Mouse (Mus musculus) cerebellum, adult 11-12 months (tissue): ENCODE results near the gene Dap3.
"Not testable (repeated sequence)": the region's sequence is repeated elsewhere in the genome, so short reads cannot be mapped to it uniquely, and the experiment has no call there.

ENCODE experiments used
- DNase-seq: peaks from one replicate; pipeline ENCODE4 v3.0.0; 2022

The Dap3 gene

GRCm38 (mm10) chr3:88950576-88951326 lies at the start of gene Dap3, which contains the start of gene Ash1l:
Gene Dap3, minus strand, starts transcription at chr3:88951181.
Gene Ash1l, plus strand, starts transcription at chr3:88950622.
- peak; percentile 83 for DNase-seq

GRCm38 (mm10) chr3:88992793-88993192 lies 41.8 kb upstream of the Dap3 start:
- no peak for DNase-seq

- DNase-seq, result no peak
Measured at GRCm38 (mm10) chr3:88983921-88984381, 33.0 kb upstream of the Dap3 start.

- no peak for DNase-seq
Measured at GRCm38 (mm10) chr3:88981206-88982010, 30.4 kb upstream of the Dap3 start.

DNA sequence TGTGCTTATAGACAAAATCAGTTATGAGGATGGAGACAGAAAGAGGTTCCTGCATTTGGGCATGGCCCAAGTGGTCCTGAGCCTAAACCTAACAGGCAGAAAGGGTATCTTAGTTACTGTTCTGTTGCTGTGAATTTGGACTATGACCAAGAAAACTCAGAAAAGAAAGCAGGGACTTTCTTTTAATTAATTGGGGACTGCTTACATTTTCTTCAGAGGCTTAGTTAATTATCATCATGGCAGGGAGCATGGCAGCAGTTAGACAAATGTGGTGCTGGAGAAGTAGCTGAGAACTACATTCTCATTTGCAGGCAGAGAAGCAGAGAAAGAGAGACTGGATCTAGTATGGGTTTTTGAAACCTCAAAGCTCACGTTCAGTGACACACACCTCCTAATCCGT lies 24.0 kb upstream of the Dap3 start:
- DNase-seq, result no peak

- DNase-seq, result not testable (repeated sequence)
Measured at GRCm38 (mm10) chr3:88963211-88963610, 12.2 kb upstream of the Dap3 start.

GRCm38 (mm10) chr3:88953736-88954135 lies 2.8 kb upstream of the Dap3 start:
- DNase-seq, result no peak

DNA sequence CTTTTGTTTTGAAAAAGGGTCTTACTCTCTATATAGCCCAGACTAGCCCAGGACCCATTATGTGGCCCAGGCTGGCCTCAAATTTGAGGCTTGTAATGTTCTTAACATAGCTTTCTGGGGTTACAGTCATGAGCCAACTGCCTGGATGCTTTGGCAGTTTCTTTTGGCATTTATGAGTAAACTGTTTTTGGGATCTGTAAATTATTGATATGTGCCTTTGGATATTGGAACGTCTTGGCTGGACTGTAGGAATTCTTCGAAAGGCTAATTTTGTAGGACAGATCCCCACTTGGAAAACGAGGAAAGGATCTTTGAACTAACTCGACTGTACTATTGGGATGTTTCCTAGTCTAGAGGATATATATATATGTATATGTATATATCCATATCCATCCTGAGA lies 2.3 kb upstream of the Dap3 start:
- no peak for DNase-seq

DNA sequence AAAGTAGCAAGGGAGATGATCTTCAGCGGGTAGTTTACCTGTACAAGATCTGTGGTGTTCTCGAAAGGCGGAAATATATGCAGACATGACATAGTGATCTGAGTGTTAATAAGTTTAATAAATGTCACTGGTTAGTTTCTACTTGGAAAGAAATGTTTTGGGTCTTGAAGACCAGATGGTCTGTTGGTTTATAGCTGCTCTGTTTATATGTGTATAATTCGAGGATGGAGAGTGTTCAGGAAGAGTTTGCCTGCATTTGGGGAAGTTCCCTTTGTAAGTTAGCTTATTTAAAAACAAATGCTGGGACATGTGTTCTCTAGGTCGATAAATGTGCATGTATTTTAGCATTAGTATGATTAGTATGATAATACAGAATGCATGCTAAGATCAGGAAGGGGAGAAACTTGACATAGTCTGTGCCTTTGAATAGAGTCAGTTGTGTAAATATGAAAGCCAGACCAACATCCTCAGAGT lies 383 bp upstream of the Dap3 start:
- DNase-seq, result no peak

GRCm38 (mm10) chr3:88949786-88950575 lies 1.0 kb downstream of the Dap3 start:
- DNase-seq, result peak; percentile 91

DNA sequence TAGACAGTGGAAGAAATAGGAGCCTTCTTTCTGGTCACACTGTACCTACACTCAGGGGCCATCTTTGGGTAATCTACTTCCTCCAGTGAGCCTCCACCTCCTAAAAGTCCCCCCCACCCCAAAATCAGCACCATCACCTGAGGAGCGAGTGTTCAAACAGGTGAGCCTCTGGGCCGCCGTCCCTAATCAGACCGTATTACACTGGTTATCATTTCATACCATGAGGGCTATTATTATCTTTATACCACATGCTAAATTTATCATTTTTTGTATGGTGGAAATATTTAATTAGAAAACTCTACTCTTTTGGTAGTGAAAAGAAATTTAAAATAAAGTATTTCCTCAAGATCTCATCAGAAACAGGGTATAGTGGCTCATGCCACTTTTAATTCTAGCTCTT lies 6.9 kb downstream of the Dap3 start:
- no peak for DNase-seq

GRCm38 (mm10) chr3:88942316-88942880 lies 8.6 kb downstream of the Dap3 start:
- no peak for DNase-seq

GRCm38 (mm10) chr3:88939749-88940148 lies 11.2 kb downstream of the Dap3 start:
- DNase-seq, result no peak

GRCm38 (mm10) chr3:88939071-88939470 lies 11.9 kb downstream of the Dap3 start:
- no peak for DNase-seq

DNA sequence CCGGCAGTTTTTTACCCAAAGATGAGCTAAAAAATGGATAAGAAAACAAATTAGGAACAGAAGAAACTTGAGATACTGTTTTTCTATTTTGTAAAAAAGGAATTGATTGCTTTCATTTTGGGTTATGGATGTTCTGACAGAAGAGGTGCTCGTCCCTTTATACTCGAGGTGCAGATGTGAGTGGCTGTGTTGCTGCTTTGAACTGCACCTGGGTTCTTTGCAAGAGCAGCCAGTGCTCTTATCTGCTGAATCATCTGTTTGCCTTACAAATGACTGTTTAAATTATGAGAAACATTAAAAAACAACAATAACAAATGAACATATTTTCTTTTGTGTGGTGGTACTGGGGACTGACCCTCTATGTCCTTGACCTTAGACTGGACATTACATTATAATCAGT lies 21.5 kb downstream of the Dap3 start:
- no peak for DNase-seq

- DNase-seq, result no peak
Measured at GRCm38 (mm10) chr3:88925651-88926050, 25.3 kb downstream of the Dap3 start.

GRCm38 (mm10) chr3:88923989-88924591 lies 26.9 kb downstream of the Dap3 start:
- no peak for DNase-seq

DNA sequence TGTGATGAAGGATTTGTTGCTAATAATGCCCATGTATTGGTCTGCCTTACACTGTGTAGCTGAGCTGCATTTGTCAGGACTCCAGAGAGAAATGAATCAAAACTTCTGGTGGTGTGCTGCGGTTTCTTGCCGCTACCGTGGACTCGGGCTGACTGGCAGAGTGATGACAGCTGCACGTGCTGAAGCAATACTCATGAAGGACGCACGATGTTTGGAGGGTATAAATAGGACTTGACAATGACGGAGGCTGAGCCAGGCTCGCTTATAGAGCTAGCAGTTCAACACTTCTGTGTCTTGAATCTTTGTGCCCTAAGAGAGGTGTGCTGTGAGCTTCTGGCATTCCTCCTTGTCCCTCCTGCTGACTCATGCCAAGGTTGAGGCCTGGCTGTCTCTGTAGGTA lies 29.6 kb downstream of the Dap3 start:
- no peak for DNase-seq

- DNase-seq, result no peak
Measured at GRCm38 (mm10) chr3:88918981-88919380, 32.0 kb downstream of the Dap3 start.

DNA sequence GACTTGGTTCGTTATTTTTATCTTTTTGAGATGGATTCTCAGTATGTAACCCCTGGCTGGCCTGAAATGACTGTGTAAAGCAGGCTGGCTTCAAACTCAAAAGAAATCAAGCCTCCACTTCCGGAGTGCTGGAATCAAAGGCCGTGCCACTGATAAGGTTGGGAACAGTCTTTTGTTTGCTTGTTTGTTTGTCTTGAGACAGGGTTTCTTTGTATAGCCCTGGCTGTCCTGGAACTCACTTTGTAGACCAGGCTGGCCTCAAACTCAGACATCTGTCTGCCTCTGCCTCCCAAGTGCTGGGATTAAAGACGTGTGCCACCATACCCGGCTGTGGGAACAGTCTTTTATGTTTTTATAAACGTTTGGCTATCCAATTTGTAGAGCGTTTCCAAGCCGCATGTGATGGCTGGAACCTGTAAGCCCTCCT lies 36.6 kb downstream of the Dap3 start:
- no peak for DNase-seq

- peak; percentile 91 for DNase-seq
Measured at GRCm38 (mm10) chr3:88913511-88914383, 37.2 kb downstream of the Dap3 start, which contains the start of gene Msto1. Gene Msto1, minus strand, starts transcription at chr3:88913999.
